Mouse (Mus musculus) left cerebral cortex, postnatal 10 days (tissue): ENCODE data around the gene Aqp9. TPM values are rescaled to one million over a fixed set of nuclear protein-coding genes. Genes with fewer than 3 reads are reported as not detected.
"Not testable (repeated sequence)": the region's sequence is repeated elsewhere in the genome, so short reads cannot be mapped to it uniquely, and the experiment has no call there.

Source experiments
- DNase-seq, 2 experiments: peaks; one replicate each; pipeline ENCODE4 v3.0.0; 2021 to 2022; ENCODE audit warnings: low spot score in 2 of 2, mixed read lengths in 1 of 2; ENCODE audit errors: extremely low spot score in 1 of 2
- intact Hi-C: fragments of 180-260 bp; cut with DNase I; formaldehyde crosslinking; loops from one replicate; pipeline ENCODE4 v1.15.1; 2025
- total RNA-seq, 2 experiments: library from RNA; stranded (reverse); gene quantifications; 2 replicates each; pipeline ENCODE4 v1.2.3; 2021

Gene Aqp9
- total RNA-seq, 2 experiments from 2014 or later = 1.9 to 2.4 TPM

GRCm38 (mm10) chr9:71155399-71156005 is 13.0 kb downstream of the Aqp9 start:
- DNase-seq = no peak
- intact Hi-C loops = no loop called here

GRCm38 (mm10) chr9:71151386-71151785 is 17.1 kb downstream of the Aqp9 start:
- no peak for DNase-seq
- intact Hi-C loops = no loop called here

- intact Hi-C loops = no loop called here
These were observed 18.3 kb downstream of the Aqp9 start for GRCm38 (mm10) chr9:71150175-71150574.

GRCm38 (mm10) chr9:71148890-71149289 is 19.6 kb downstream of the Aqp9 start:
- DNase-seq = no peak
- intact Hi-C loops = no loop called here

More at GRCm38 (mm10) chr9:71150175-71150574, 18.3 kb downstream of the Aqp9 start:
- no peak for DNase-seq

GRCm38 (mm10) chr9:71146210-71146609 is 22.3 kb downstream of the Aqp9 start:
- DNase-seq = no peak
- intact Hi-C loops = no loop called here

- DNase-seq = no peak
- intact Hi-C loops = no loop called here
These were observed 28.3 kb downstream of the Aqp9 start for GRCm38 (mm10) chr9:71140205-71140604.

GRCm38 (mm10) chr9:71138936-71139335 is 29.5 kb downstream of the Aqp9 start:
- intact Hi-C loops = loop anchor here (10.0 kb wide), 1 partner anchor 46 kb away; no protein-coding TSS in a partner anchor
- DNase-seq = no peak

GRCm38 (mm10) chr9:71137267-71137945 is 31.1 kb downstream of the Aqp9 start:
- no peak for DNase-seq
- intact Hi-C loops = loop anchor here (10.0 kb wide), 1 partner anchor 47 kb away; no protein-coding TSS in a partner anchor

- DNase-seq = no peak
- intact Hi-C loops = loop anchor here (10.0 kb wide), 1 partner anchor 50 kb away; no protein-coding TSS in a partner anchor
These were observed 33.4 kb downstream of the Aqp9 start for GRCm38 (mm10) chr9:71135073-71135472.

- no peak for DNase-seq
- intact Hi-C loops = loop anchor here (10.0 kb wide), 1 partner anchor 52 kb away; no protein-coding TSS in a partner anchor
These were observed 35.3 kb downstream of the Aqp9 start for GRCm38 (mm10) chr9:71133190-71133589.

GRCm38 (mm10) chr9:71131822-71132221 is 36.7 kb downstream of the Aqp9 start:
- intact Hi-C loops = loop anchor here (10.0 kb wide), 1 partner anchor 53 kb away; no protein-coding TSS in a partner anchor
- no peak for DNase-seq

GRCm38 (mm10) chr9:71128911-71129310 is 39.6 kb downstream of the Aqp9 start:
- peak; percentile 54 to 66 for DNase-seq
- intact Hi-C loops = no loop called here

- peak; percentile 14 to 42 for DNase-seq
- intact Hi-C loops = no loop called here
These were observed 42.3 kb downstream of the Aqp9 start for GRCm38 (mm10) chr9:71126205-71126604.

- DNase-seq = not testable (repeated sequence)
These were observed 45.4 kb downstream of the Aqp9 start for GRCm38 (mm10) chr9:71123095-71123494.

GRCm38 (mm10) chr9:71120924-71121323 is 47.6 kb downstream of the Aqp9 start:
- intact Hi-C loops = no loop called here
- DNase-seq = no peak

More at GRCm38 (mm10) chr9:71123095-71123494, 45.4 kb downstream of the Aqp9 start:
- intact Hi-C loops = not testable (repeated sequence)

GRCm38 (mm10) chr9:71113166-71113565 is 55.3 kb downstream of the Aqp9 start:
- intact Hi-C loops = no loop called here
- no peak for DNase-seq

GRCm38 (mm10) chr9:71103521-71103920 is 65.0 kb downstream of the Aqp9 start:
- intact Hi-C loops = no loop called here

GRCm38 (mm10) chr9:71094066-71094465 is 74.4 kb downstream of the Aqp9 start:
- intact Hi-C loops = no loop called here
- DNase-seq = no peak

More at GRCm38 (mm10) chr9:71103521-71103920, 65.0 kb downstream of the Aqp9 start:
- DNase-seq = no peak

- peak; percentile 52 to 59 for DNase-seq
- intact Hi-C loops = no loop called here
These were observed 76.4 kb downstream of the Aqp9 start for GRCm38 (mm10) chr9:71092038-71092437.

- intact Hi-C loops = loop anchor here (5.0 to 10.0 kb wide), 2 partner anchors 284 to 402 kb away; partner anchors contain the start of gene Adam10
- peak in 1 of 2 experiments; percentile 1 for DNase-seq
These were observed 89.3 kb downstream of the Aqp9 start for GRCm38 (mm10) chr9:71079201-71079600.
